Mouse (Mus musculus) liver, postnatal 0 days (tissue): ENCODE data around the gene Mt2.

Experiments
- CTCF ChIP-seq: sonication (generic); IDR thresholded peaks from 2 replicates; pipeline ENCODE4 v1.5.1; 2016; ENCODE audit warnings: antibody characterized with exemption, low read depth
- EP300 ChIP-seq: IDR thresholded peaks from 2 replicates; pipeline ENCODE4 v1.6.1; 2016; ENCODE audit warnings: antibody characterized with exemption, low read depth, mild to moderate bottlenecking

GRCm38 (mm10) chr8:94150925-94151324 is 21.5 kb upstream of the Mt2 start:
- TF ChIP-seq CTCF (no peak), EP300 (no peak)
